Mouse (Mus musculus) brain, embryonic 14.5 days (tissue): ENCODE measurements around the gene Grik3. TPM values are rescaled to one million over a fixed set of nuclear protein-coding genes. Genes with fewer than 3 reads are reported as not detected.
A peak's percentile ranks its signal among the peaks of the same experiment; 100 is the strongest.

Experiments
- DNase-seq: peaks from one replicate; pipeline ENCODE4 v3.0.0-alpha.2; 2011; ENCODE audit warnings: low read depth
- CTCF ChIP-seq: fragments of 200-500 bp; IDR thresholded peaks from 2 replicates; pipeline ENCODE4 v1.5.1; 2012; ENCODE audit warnings: inconsistent platforms, mild to moderate bottlenecking, moderate library complexity, borderline replicate concordance; ENCODE audit not compliant: insufficient read depth, insufficient read length; ENCODE audit errors: extremely low read depth
- POLR2A ChIP-seq: fragments of 200-500 bp; IDR thresholded peaks from 2 replicates; pipeline ENCODE4 v1.6.1; 2012; ENCODE audit warnings: mild to moderate bottlenecking, inconsistent platforms, borderline replicate concordance; ENCODE audit not compliant: poor library complexity, insufficient read depth, insufficient read length, severe bottlenecking; ENCODE audit errors: extremely low read depth
- polyA plus RNA-seq: library from polyadenylated mRNA; depleted of rRNA; stranded (reverse); fragments of >200 nt; gene quantifications from 2 replicates; pipeline ENCODE4 v1.2.3, GENCODE M21; 2012

The Grik3 gene
- polyA plus RNA-seq, 1 experiment: 37.1 TPM

DNA sequence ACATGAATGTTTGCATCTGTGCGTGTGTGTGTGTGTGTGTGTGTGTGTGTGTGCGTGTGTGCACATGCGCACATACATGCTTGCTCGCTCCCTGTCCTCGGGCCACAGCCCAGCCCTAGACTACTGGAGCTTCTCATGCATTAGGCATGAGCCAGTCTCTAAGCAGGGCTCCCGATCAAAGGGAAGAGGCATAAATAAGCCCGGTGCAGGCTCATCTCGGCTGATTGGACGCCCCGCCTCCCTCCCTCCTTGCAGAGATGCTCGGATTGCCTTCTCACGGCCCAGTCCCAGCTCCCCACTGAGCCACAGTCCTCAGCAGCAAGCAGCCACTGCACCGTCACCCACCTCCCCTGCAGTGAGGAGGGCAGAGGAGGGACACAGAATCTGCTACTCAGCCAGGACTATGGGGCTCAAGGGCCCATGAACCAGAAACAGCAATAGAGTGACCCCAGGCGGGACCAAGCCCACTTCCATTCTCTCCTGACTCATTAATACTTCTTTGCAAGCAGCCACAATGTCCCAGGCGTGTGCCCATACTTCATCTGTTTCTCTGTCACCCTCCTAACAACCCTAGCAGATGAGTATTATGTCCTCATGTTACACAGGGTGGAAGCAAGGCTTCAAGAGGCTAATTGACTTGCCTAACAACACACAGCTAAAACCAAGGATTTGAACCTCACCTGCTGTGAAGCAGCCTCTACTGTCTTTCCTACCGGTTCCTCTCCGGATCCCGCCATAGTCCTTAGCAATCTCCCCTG, 205.9 kb downstream of the Grik3 start:
- DNase-seq: peak; percentile 95
- TF ChIP-seq CTCF (no peak), POLR2A (no peak)

- no peak for TF ChIP-seq POLR2A
- no peak for TF ChIP-seq CTCF
- DNase-seq: peak; percentile 65
Observed at GRCm38 (mm10) chr4:125697626-125698025, 207.1 kb downstream of the Grik3 start.

DNA sequence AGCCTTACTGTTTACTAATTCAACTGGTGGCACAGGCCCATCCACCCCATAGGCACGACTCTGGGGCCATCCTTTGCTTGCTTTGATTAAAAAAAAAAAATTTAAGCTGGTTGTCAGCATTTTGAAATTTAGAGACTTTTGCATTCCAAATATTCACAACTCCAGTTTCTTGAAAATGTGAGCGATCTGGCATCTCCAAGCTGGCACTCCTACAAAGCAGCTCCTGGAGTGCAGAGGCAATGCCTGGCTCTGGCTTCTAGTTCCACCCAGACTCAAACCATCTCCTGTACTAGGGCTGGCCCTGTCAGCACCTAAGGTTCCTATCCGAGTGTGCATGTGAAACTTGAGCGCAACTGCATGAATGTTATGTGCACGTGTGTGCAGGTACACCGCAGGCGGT, 208.6 kb downstream of the Grik3 start:
- DNase-seq: no peak

DNA sequence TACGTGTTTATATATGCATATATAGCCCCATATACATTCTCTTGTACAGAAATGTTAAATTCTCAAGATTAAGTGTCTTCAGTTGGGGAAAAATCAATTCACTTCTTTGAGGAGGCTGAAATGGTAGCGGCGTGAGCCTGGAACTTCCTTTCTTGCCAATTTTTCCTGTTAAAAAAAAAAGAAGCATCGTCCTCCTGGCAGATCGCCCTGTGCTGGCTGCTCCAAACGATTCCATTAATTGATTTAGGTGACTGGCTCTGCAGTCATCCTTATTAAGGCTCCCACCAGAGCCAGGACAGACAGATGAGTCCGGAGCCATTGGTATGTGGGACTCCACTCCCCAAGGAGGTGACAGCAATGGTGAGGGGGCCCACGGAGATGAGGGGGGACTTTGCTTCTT, 209.8 kb downstream of the Grik3 start:
- DNase-seq: peak; percentile 80
- no peak for TF ChIP-seq CTCF
- no peak for TF ChIP-seq POLR2A

More for the DNA sequence above, 208.6 kb downstream of the Grik3 start:
- TF ChIP-seq CTCF (no peak), POLR2A (no peak)

GRCm38 (mm10) chr4:125702607-125703309, 212.3 kb downstream of the Grik3 start:
- peak; percentile 96 for DNase-seq
- TF ChIP-seq CTCF (no peak), POLR2A (no peak)

DNA sequence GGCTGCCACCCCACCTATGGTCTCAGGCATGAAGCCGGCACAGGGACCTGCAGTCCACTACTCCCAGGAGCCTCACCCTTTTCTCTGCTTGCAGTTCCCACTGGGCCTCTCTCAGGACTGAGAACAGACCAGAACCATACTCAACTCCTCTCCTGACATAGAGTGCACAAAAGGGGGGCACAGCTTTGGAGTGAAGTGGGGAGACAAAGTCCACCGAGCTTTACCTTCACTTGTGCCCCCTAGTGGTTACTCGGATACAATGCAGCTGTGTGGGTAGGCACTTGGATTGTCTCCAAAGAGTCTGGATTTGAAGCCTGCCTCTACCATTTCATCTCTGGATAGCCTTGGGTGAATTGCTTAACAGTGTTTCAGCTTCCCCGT, 212.8 kb downstream of the Grik3 start:
- TF ChIP-seq POLR2A: no peak
- peak; percentile 73; the same call in 1 of the 2 replicates for TF ChIP-seq CTCF
- peak; percentile 80 for DNase-seq

DNA sequence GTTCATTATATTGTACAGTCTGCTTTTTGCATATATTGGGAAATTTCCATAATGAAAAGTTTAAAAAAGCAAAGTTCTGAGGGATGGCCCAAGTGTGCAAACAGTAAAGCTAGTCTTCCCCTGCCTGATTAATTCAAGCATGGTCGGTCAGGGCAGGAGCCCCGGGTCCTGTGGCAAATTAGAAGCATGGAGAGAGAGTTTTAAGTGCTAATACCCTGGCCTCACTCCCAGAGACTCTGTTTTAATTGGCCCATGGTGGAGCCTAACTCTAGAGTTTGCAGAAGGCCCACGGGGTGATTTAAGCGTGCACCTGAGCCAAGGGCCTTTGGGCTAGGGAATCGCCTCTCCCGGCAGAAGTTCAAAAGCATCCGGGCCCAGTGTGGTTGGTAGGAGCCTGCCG, 215.2 kb downstream of the Grik3 start:
- TF ChIP-seq POLR2A: no peak
- TF ChIP-seq CTCF: no peak
- peak; percentile 93 for DNase-seq

- TF ChIP-seq POLR2A: no peak
- TF ChIP-seq CTCF: no peak
- DNase-seq: no peak
Observed at GRCm38 (mm10) chr4:125709716-125710115, 219.2 kb downstream of the Grik3 start.

- peak; percentile 54 for DNase-seq
- TF ChIP-seq POLR2A (no peak), CTCF (no peak)
Observed at GRCm38 (mm10) chr4:125717881-125718280, 227.4 kb downstream of the Grik3 start.

- TF ChIP-seq POLR2A (no peak), CTCF (no peak)
- DNase-seq: peak; percentile 76
Observed at GRCm38 (mm10) chr4:125718429-125719140, 228.1 kb downstream of the Grik3 start.

GRCm38 (mm10) chr4:125726241-125726640, 235.7 kb downstream of the Grik3 start:
- TF ChIP-seq POLR2A (no peak), CTCF (no peak)
- DNase-seq: no peak

DNA sequence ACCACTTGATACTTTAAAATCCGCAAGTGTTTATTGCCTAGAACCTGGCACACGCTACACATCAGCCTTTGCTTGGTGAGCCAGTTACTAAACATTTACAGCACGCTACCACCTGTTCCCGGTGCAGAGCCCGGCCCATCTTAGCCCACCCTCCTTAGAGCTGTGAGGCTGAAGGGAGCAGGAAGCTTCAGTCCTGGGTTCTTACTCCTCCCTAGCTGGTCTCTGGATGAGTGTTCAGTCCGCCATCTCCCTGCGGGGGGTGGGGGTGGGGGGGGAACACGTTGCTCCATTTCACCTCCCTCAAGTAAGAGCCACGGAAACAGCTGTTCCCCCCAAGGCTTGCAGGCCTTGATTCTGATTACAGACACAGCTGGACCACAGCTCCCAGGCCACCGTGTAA, 236.5 kb downstream of the Grik3 start:
- DNase-seq: no peak
- no peak for TF ChIP-seq CTCF
- TF ChIP-seq POLR2A: no peak

DNA sequence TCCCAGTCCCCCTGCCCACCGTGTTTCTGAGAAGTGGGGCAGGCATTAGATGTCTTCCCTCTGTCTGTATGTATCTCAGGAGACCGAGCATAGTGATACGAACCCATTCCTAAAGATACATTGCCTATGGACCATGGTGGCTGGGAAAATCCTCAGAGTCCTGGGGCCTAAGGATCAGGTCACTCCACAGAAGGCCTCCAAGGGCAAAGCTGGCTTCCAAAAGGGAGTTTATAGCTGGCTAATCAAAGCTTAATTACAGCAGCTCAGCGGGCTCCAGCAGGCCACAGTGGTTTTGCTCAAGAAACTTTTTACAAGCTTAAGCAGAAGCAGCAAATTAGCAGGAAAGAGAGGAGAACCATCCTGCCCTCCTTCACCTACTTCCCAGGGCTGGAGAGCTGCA, 237.1 kb downstream of the Grik3 start:
- TF ChIP-seq CTCF: no peak
- no peak for TF ChIP-seq POLR2A
- DNase-seq: no peak

DNA sequence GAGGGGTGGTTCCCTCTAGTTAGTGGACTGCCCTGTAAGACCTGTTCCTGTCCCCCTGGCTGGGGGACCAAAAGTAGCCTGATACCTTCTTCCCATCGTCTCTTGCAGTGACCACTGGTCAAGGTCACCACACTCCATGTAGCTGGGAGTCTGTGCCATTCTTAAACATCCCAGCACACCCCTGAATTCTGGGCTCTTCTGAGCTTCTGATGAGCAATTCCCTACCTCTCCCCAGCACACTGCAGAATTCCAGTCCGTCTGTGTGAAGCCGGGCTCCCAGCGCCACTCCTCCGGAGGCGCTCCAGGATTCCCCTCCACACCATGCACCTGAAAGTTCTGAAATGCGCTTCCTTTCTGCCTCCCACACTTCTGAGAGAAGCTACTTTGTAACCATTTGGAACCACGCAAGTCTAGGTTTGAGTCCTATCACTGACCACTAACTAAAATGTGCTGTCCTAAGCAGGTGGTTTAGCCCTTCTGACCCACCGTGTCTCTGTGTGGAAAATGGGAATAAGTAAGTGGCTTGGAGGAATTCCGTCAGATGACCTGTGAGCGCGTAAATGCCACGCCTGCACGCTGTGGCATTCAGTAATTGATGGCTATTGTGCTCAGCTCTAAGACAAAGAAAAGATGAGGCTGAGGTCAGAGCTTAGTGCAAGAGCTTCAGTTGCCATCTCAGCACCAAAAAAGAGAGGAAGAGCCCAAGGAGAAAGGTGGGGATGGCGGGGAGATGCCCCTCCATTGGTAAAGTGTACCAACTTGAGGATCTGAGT, 237.8 kb downstream of the Grik3 start:
- no peak for TF ChIP-seq CTCF
- TF ChIP-seq POLR2A: no peak
- no peak for DNase-seq
